Mouse (Mus musculus) liver, postnatal 0 days (tissue): Measurements from ENCODE around the gene Fau. TPM values are rescaled to one million over a fixed set of nuclear protein-coding genes. Genes with fewer than 3 reads are reported as not detected.
A peak's percentile ranks its signal among the peaks of the same experiment; 100 is the strongest.

ENCODE experiments used
- ATAC-seq: fragments of 200-750 bp; cut with Nextera tagmentation; 2 replicates; pipeline ENCODE4 v1.8.0; 2017; ENCODE audit warnings: mild to moderate bottlenecking, moderate library complexity
- DNase-seq: peaks from one replicate; pipeline ENCODE4 v3.0.0-alpha.2; 2016
- H3K27ac ChIP-seq: fragments of 300-500 bp; sonication (generic); 2 replicates; pipeline ENCODE4 v1.5.1; 2014; ENCODE audit warnings: antibody characterized with exemption, moderate library complexity, mild to moderate bottlenecking, low read depth
- H3K27me3 ChIP-seq: fragments of 300-500 bp; sonication (generic); 2 replicates; pipeline ENCODE4 v1.6.1; 2014; ENCODE audit warnings: low read length, control low read depth, mixed read lengths; ENCODE audit not compliant: insufficient read depth
- H3K36me3 ChIP-seq: fragments of 300-500 bp; sonication (generic); replicated peaks from 2 replicates; pipeline ENCODE4 v1.6.1; 2014; ENCODE audit warnings: mild to moderate bottlenecking, control low read depth, low read length, moderate library complexity, mixed read lengths; ENCODE audit not compliant: insufficient read depth
- H3K4me1 ChIP-seq: fragments of 300-500 bp; sonication (generic); 2 replicates; pipeline ENCODE4 v1.6.1; 2014; ENCODE audit warnings: antibody characterized with exemption, mild to moderate bottlenecking, control low read depth; ENCODE audit not compliant: insufficient read depth
- H3K4me2 ChIP-seq: fragments of 300-500 bp; sonication (generic); 2 replicates; pipeline ENCODE4 v1.6.1; 2014; ENCODE audit warnings: low read depth, mild to moderate bottlenecking, low read length, moderate library complexity, mixed read lengths
- H3K4me3 ChIP-seq: fragments of 300-500 bp; sonication (generic); 2 replicates; pipeline ENCODE4 v1.5.1; 2014; ENCODE audit warnings: low read depth, low read length
- H3K9ac ChIP-seq: fragments of 300-500 bp; sonication (generic); replicated peaks from 2 replicates; pipeline ENCODE4 v1.6.1; 2014; ENCODE audit warnings: mild to moderate bottlenecking, moderate library complexity
- H3K9me3 ChIP-seq: fragments of 300-500 bp; sonication (generic); 2 replicates; pipeline ENCODE4 v1.6.1; 2016; ENCODE audit warnings: mild to moderate bottlenecking, control low read depth, low read length, mixed read lengths
- CTCF ChIP-seq: sonication (generic); IDR thresholded peaks from 2 replicates; pipeline ENCODE4 v1.5.1; 2016; ENCODE audit warnings: antibody characterized with exemption, low read depth
- EP300 ChIP-seq: IDR thresholded peaks from 2 replicates; pipeline ENCODE4 v1.6.1; 2016; ENCODE audit warnings: antibody characterized with exemption, low read depth, mild to moderate bottlenecking
- WGBS: fragments of 180-500 bp; shearing (Covaris S2); extraction: QIAGEN DNeasy Blood & Tissue Kit; methylation state at CpG from one replicate; pipeline ENCODE4 v1.1.7; 2014; ENCODE audit not compliant: insufficient replicate concordance; 5-methylcytosine and 5-hydroxymethylcytosine counted together
- polyA plus RNA-seq: library from polyadenylated mRNA; unstranded; fragments of >200 nt; fragmentation: Nextera tagmentation; extraction: Ambion mirVana; gene quantifications from 2 replicates; pipeline ENCODE4 v1.2.1, GENCODE M21; 2015

Gene Fau
- polyA plus RNA-seq, 1 experiment from 2014 or later: 781 TPM

DNA sequence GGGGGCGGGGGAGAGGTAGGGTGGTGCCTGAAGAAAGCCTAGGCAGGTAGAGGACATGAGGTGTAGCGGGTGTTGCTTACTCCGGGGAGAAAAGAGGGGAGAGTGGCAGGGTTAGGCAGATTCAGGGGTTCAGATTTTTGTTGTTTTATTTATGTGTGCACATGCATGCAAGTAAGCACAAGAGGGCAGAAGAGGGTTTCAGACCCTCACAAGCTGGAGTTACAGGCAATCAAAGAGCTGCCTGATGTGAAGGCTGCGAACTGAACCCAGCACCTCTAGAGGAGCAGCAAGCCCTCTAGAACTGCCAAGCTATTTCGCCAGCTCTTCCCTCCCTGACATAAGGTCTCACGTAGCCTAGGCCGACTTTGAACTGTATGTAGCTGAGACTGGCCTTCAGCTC, 41.1 kb upstream of the Fau start:
- 54% methylated on average over 7 of the region's 7 CpGs for WGBS
- Histone ChIP-seq H3K27ac (no peak overlapping the region), H3K36me3 (peaks cover 5% of the 10 kb centered on the region), H3K4me1 (peaks cover 36% of the 10 kb centered on the region), H3K27me3 (no peaks in the 10 kb centered on the region), H3K9ac (peak overlapping the region; percentile 80; the same call in 1 of the 2 replicates), H3K4me2 (peak overlapping the region; percentile 93), H3K4me3 (peak overlapping the region; percentile 66; the same call in 1 of the 2 replicates), H3K9me3 (no peaks in the 10 kb centered on the region)
- ATAC-seq (no peak), DNase-seq (no peak)
- peak; percentile 50 for TF ChIP-seq CTCF
- TF ChIP-seq EP300: no peak

DNA sequence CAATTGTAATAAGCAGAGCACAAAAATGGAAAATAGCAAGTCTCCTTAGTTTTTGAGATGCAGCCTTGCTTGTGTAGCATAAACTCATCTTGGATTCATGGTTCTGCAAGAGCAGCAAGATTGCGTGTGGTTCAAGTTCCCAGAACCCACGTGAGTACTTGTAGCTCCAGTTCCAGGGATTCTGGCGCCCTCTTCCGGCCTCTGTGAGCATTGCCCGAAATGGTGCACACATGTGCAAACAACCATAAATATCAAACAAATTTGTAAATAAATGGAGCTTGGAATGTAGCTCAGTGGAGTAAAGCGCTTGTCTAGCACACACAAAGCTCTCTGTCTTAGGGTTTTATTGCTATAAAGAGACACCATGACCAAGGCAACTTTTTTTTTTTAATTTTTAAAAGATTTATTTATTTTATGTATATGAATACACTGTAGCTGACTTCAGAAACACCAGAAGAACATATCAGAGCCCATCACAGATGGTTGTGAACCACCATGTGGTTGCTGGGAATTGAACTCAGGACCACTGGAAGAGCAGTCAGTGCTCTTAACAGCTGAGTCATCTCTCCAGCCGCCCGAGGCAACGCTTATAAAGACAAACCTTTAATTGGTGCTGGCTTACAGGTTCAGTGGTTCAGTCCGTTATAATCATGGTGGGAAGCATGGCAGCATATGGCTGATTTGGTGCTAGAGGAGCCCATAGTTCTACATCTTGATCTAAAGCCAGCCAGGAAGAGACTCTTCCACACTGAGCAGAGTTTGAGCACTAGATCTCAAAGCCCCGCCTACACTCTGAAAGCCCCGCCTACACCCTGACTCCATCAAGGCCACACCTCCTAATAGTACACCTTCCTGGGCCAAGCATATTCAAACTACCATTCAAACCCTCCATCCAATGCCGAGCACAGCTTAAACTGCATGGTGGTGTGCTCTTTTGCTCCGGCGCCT, 39.2 kb upstream of the Fau start:
- no peak overlapping the region; the same call in 1 of the 2 replicates for H3K27ac ChIP-seq
- H3K4me1 ChIP-seq: peaks cover 36% of the 10 kb centered on the region
- TF ChIP-seq EP300 (0 out of 2 replicates have a peak, but pooled peaks have one; percentile 25), CTCF (peak; percentile 98)
- no peaks in the 10 kb centered on the region for H3K9me3 ChIP-seq
- DNase-seq (peak; percentile 93), ATAC-seq (peak; percentile 46)
- peak overlapping the region; percentile 7; the same call in 1 of the 2 replicates for H3K4me2 ChIP-seq
- no peaks in the 10 kb centered on the region for H3K27me3 ChIP-seq
- H3K36me3 ChIP-seq: no peaks in the 10 kb centered on the region
- no peak overlapping the region for H3K9ac ChIP-seq
- 23% methylated on average over 15 of the region's 15 CpGs for WGBS
- peak overlapping the region; percentile 32; the same call in 1 of the 2 replicates for H3K4me3 ChIP-seq

- ATAC-seq: no peak
- no peak for DNase-seq
- Histone ChIP-seq H3K9ac (no peak overlapping the region), H3K4me2 (no peak overlapping the region), H3K27ac (no peak overlapping the region), H3K9me3 (no peaks in the 10 kb centered on the region), H3K4me3 (no peak overlapping the region), H3K36me3 (no peaks in the 10 kb centered on the region), H3K4me1 (peaks cover 22% of the 10 kb centered on the region), H3K27me3 (no peaks in the 10 kb centered on the region)
- 55% methylated on average over 3 of the region's 3 CpGs for WGBS
- TF ChIP-seq CTCF: peak; percentile 32
- TF ChIP-seq EP300: no peak
These were observed 37.4 kb upstream of the Fau start for GRCm38 (mm10) chr19:6020276-6020675.

DNA sequence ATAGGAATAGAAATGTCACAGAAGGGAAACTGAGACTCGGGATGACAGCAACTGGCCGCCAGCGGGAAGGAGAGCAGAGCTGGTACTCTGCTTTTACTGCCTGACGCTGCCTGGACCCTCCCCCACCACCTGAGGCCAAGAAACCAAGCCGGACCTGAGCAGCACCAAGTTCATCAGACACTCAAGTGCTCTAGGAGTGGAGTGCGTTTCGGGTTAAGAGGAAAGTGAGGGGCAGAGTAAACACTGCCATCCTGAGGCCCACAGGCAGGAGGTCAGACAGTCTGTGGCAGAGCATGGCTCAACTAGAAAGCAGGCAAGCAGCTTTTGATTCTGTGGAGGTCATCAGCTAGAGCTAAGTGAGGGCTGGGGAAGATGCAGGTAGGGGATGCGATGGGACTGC, 34.6 kb upstream of the Fau start:
- no peak for TF ChIP-seq CTCF
- no peak for TF ChIP-seq EP300
- ATAC-seq (no peak), DNase-seq (no peak)
- WGBS: 77% methylated on average over 8 of the region's 8 CpGs
- Histone ChIP-seq H3K9ac (no peak overlapping the region), H3K4me1 (peaks cover 8% of the 10 kb centered on the region; the same call in 1 of the 2 replicates), H3K27ac (no peak overlapping the region), H3K4me3 (no peak overlapping the region), H3K27me3 (no peaks in the 10 kb centered on the region), H3K9me3 (no peaks in the 10 kb centered on the region), H3K36me3 (no peaks in the 10 kb centered on the region), H3K4me2 (no peak overlapping the region)

- ATAC-seq: no peak
- WGBS: 80% methylated on average over 7 of the region's 7 CpGs
- no peak for DNase-seq
These were observed 33.7 kb upstream of the Fau start for GRCm38 (mm10) chr19:6023930-6024329.

GRCm38 (mm10) chr19:6028991-6029390, 28.7 kb upstream of the Fau start:
- no peaks in the 10 kb centered on the region for H3K4me1 ChIP-seq
- H3K9me3 ChIP-seq: no peaks in the 10 kb centered on the region
- H3K36me3 ChIP-seq: no peaks in the 10 kb centered on the region
- H3K4me2 ChIP-seq: no peak overlapping the region
- DNase-seq (no peak), ATAC-seq (no peak)
- no peaks in the 10 kb centered on the region for H3K27me3 ChIP-seq
- TF ChIP-seq CTCF (no peak), EP300 (no peak)
- H3K4me3 ChIP-seq: no peak overlapping the region
- no peak overlapping the region for H3K9ac ChIP-seq
- no peak overlapping the region for H3K27ac ChIP-seq
- whole genome bisulfite sequencing: 69% methylated on average over 6 of the region's 6 CpGs

More at GRCm38 (mm10) chr19:6023930-6024329, 33.7 kb upstream of the Fau start:
- Histone ChIP-seq H3K36me3 (no peaks in the 10 kb centered on the region), H3K4me3 (no peak overlapping the region), H3K27me3 (no peaks in the 10 kb centered on the region), H3K9ac (no peak overlapping the region), H3K4me1 (0 out of 2 replicates have a peak, but pooled peaks cover under 1% of the 10 kb centered on the region), H3K9me3 (no peaks in the 10 kb centered on the region), H3K4me2 (no peak overlapping the region), H3K27ac (no peak overlapping the region)
- TF ChIP-seq CTCF: no peak
- no peak for TF ChIP-seq EP300
